ENCODE assay signal across 19 mouse cellular contexts in genomic region chr14:6440206-6440605, GRCm38 (mm10). TPM values are rescaled to one million over a fixed set of nuclear protein-coding genes. Genes with fewer than 3 reads are reported as not detected.
"Had no signal": no experiment of that assay in that cellular context is flagged by ENCODE, and none has a peak within 500 bp of the region (broad histone marks: within the 10 kb centered on the region; RNA-seq: fewer than 3 reads in every experiment).

No protein-coding gene starts in this region.

RNA-seq across cellular contexts. Expression of gene Gm3594, which starts 4.2 kb away (rescaled TPM):
- total RNA-seq: layer of hippocampus, postnatal 36 days; left cerebral cortex, postnatal 25 days; monocyte, adult 5-6 weeks; neutrophil, adult 5-6 weeks had no signal
- polyA plus RNA-seq: intestine, embryonic 15.5 days; kidney, embryonic 16.5 days; large intestine, adult 2 months; limb, embryonic 11.5 days; limb, embryonic 15.5 days; liver, embryonic 12.5 days; liver, embryonic 16.5 days; lung, embryonic 14.5 days; macrophage; midbrain, embryonic 11.5 days; midbrain, embryonic 15.5 days; neural tube, embryonic 12.5 days; stomach, embryonic 15.5 days; thymus, postnatal 0 days had no signal

RNA-seq across cellular contexts. Expression of gene Gm3591, which starts 27.9 kb away (rescaled TPM):
- total RNA-seq: monocyte, adult 5-6 weeks; neutrophil, adult 5-6 weeks had no signal
- polyA plus RNA-seq: large intestine, adult 2 months; liver, embryonic 12.5 days; liver, embryonic 16.5 days; macrophage had no signal

RNA-seq across cellular contexts. Expression of gene Gm16440, which starts 50.1 kb away (rescaled TPM):
- total RNA-seq: layer of hippocampus, postnatal 36 days; left cerebral cortex, adult 8-10 months; left cerebral cortex, postnatal 25 days; monocyte, adult 5-6 weeks; neutrophil, adult 5-6 weeks had no signal
- polyA plus RNA-seq: intestine, embryonic 15.5 days; kidney, embryonic 16.5 days; large intestine, adult 2 months; limb, embryonic 11.5 days; limb, embryonic 15.5 days; liver, embryonic 12.5 days; liver, embryonic 16.5 days; lung, embryonic 14.5 days; macrophage; midbrain, embryonic 11.5 days; midbrain, embryonic 15.5 days; neural tube, embryonic 12.5 days; stomach, embryonic 15.5 days; thymus, postnatal 0 days had no signal
